Mouse (Mus musculus): ENCODE measurements around the gene Actr1a. TPM values are rescaled to one million over a fixed set of nuclear protein-coding genes. Genes with fewer than 3 reads are reported as not detected.

Actr1a gene
- 10 to 100 TPM; 59.8 to 61.0 TPM for total RNA-seq (2021)
- long read RNA-seq, experiment 1, transcript Actr1a-201 (11 exons, 2,757 nt): major isoform, 102 of 110 reads
- long read RNA-seq, experiment 1, partial matches to known transcripts: 5 of 110 reads
- long read RNA-seq, experiment 1, other reads (novel, unspliced or antisense): 3 of 110 reads
- long read RNA-seq, experiment 2, transcript Actr1a-201 (11 exons, 2,757 nt): major isoform, 97 of 108 reads
- long read RNA-seq, experiment 2, partial matches to known transcripts: 7 of 108 reads
- long read RNA-seq, experiment 2, other reads (novel, unspliced or antisense): 4 of 108 reads

GRCm38 (mm10) chr19:46395109-46396009, at the start of gene Actr1a:
Gene Actr1a, minus strand, starts transcription at chr19:46395748.
- Histone ChIP-seq H3K4me3 (peak within 1 kb of the TSS; percentile 97), H3K27ac (peak within 1 kb of the TSS; percentile 95)
- TF ChIP-seq CTCF (IDR thresholded peaks at IDR 0.05): no peak
- peak; percentile 98 for DNase-seq
- intact Hi-C loops (cut with DNase I): loop anchor here (2.0 kb wide), 2 partner anchors 57 to 107 kb away; no protein-coding TSS in a partner anchor

GRCm38 (mm10) chr19:46444209-46444608, 48.7 kb upstream of the Actr1a start:
- intact Hi-C loops (cut with DNase I): loop anchor here (1.0 to 10.0 kb wide), 2 partner anchors 47 to 109 kb away; partner anchors contain the start of gene Cuedc2
- peak; percentile 81 for DNase-seq
- peak; percentile 92 for TF ChIP-seq CTCF (IDR thresholded peaks at IDR 0.05)
- no peak overlapping the region for H3K4me3 ChIP-seq
- peak overlapping the region; percentile 35 for H3K27ac ChIP-seq

- no peak for TF ChIP-seq CTCF (IDR thresholded peaks at IDR 0.05)
- DNase-seq: no peak
- Histone ChIP-seq H3K27ac (peak overlapping the region; percentile 35), H3K4me3 (no peak overlapping the region)
- intact Hi-C loops (cut with DNase I): loop anchor here (10.0 kb wide), 1 partner anchor 109 kb away; the partner anchor contains the start of gene Cuedc2
Measured at GRCm38 (mm10) chr19:46443509-46443908, 48.0 kb upstream of the Actr1a start.

GRCm38 (mm10) chr19:46435492-46435891, 39.9 kb upstream of the Actr1a start:
- no peak for DNase-seq

GRCm38 (mm10) chr19:46434591-46434990, 39.0 kb upstream of the Actr1a start:
- H3K4me3 ChIP-seq: no peak overlapping the region
- intact Hi-C loops (cut with DNase I): no loop called here
- H3K27ac ChIP-seq: no peak overlapping the region
- DNase-seq: no peak
- TF ChIP-seq CTCF (IDR thresholded peaks at IDR 0.05): no peak

More at GRCm38 (mm10) chr19:46435492-46435891, 39.9 kb upstream of the Actr1a start:
- Histone ChIP-seq H3K27ac (no peak overlapping the region), H3K4me3 (no peak overlapping the region)
- intact Hi-C loops (cut with DNase I): no loop called here
- TF ChIP-seq CTCF (IDR thresholded peaks at IDR 0.05): peak; percentile 41; the same call in 1 of the 2 replicates

- Histone ChIP-seq H3K4me3 (no peak overlapping the region), H3K27ac (no peak overlapping the region)
- DNase-seq: no peak
- TF ChIP-seq CTCF (IDR thresholded peaks at IDR 0.05): no peak
- intact Hi-C loops (cut with DNase I): no loop called here
Measured at GRCm38 (mm10) chr19:46434148-46434547, 38.6 kb upstream of the Actr1a start.

- no peak for TF ChIP-seq CTCF (IDR thresholded peaks at IDR 0.05)
Measured at GRCm38 (mm10) chr19:46433712-46434111, 38.2 kb upstream of the Actr1a start.

GRCm38 (mm10) chr19:46429250-46429649, 33.7 kb upstream of the Actr1a start:
- intact Hi-C loops (cut with DNase I): no loop called here
- DNase-seq: no peak
- H3K27ac ChIP-seq: no peak overlapping the region
- TF ChIP-seq CTCF (IDR thresholded peaks at IDR 0.05): no peak
- H3K4me3 ChIP-seq: no peak overlapping the region

More at GRCm38 (mm10) chr19:46433712-46434111, 38.2 kb upstream of the Actr1a start:
- intact Hi-C loops (cut with DNase I): no loop called here
- Histone ChIP-seq H3K4me3 (no peak overlapping the region), H3K27ac (no peak overlapping the region)
- DNase-seq: no peak

- Histone ChIP-seq H3K27ac (no peak overlapping the region), H3K4me3 (no peak overlapping the region)
- TF ChIP-seq CTCF (IDR thresholded peaks at IDR 0.05): no peak
- DNase-seq: no peak
- intact Hi-C loops (cut with DNase I): no loop called here
Measured at GRCm38 (mm10) chr19:46426488-46426887, 30.9 kb upstream of the Actr1a start.

GRCm38 (mm10) chr19:46425266-46425665, 29.7 kb upstream of the Actr1a start:
- no peak for TF ChIP-seq CTCF (IDR thresholded peaks at IDR 0.05)
- Histone ChIP-seq H3K4me3 (no peak overlapping the region), H3K27ac (no peak overlapping the region)
- intact Hi-C loops (cut with DNase I): no loop called here
- no peak for DNase-seq

- DNase-seq: no peak
- no peak for TF ChIP-seq CTCF (IDR thresholded peaks at IDR 0.05)
- H3K4me3 ChIP-seq: no peak overlapping the region
- H3K27ac ChIP-seq: no peak overlapping the region; the same call in 1 of the 2 replicates
- intact Hi-C loops (cut with DNase I): no loop called here
Measured at GRCm38 (mm10) chr19:46422384-46423338, 27.1 kb upstream of the Actr1a start.

GRCm38 (mm10) chr19:46420410-46420809, 24.9 kb upstream of the Actr1a start:
- intact Hi-C loops (cut with DNase I): no loop called here
- no peak for TF ChIP-seq CTCF (IDR thresholded peaks at IDR 0.05)
- Histone ChIP-seq H3K4me3 (no peak overlapping the region), H3K27ac (no peak overlapping the region)
- DNase-seq: no peak
